ENCODE assay signal across 8 mouse cellular contexts in the genomic region with DNA sequence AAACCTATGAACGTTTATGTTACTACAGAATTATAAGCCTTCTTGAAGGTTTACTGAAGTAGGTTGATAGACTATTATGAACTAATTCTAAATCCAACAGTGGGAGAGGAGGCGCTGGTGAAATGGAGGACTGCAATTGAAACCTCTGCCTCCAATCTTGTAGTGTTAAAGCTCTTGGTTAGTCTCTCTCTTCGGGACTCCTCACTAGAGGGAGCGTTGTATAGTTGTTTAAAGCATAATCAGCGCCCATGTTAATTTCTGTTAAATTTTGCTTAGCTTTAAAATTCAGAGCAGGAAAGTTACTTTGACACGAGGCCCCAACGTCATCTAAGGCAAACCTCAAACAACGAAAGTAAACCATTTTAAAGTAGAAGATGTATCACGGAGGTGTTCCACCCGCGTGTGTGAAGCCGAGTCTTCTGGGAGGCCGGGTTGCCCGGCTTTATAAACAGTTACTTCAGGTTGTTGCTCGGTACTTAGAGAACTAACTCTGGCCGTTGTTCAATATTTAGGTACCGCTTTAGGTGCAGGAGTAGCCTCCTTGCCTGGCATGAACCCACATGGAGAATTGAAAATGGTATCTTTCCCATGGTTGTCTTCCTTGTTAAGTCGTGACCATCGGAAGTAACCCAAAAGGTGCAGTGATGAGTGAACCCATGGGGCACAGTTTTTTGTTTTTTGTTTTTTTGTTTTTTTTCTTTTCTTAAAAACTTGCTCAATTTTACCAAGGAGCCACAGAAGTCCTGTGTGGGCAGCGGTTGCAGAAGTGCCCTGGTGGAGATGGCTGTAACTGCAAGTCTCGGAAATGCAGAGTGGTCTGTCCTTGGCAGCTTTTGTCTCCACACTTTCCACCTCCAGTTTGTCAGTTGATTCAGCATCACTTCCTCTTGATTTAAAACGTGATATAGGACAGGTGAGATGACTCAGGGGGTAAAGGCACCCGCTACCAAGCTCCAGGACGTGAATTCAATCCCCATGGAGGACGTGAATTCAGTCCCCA. TPM values are rescaled to one million over a fixed set of nuclear protein-coding genes. Genes with fewer than 3 reads are reported as not detected.
DNase-seq lines count a peak whose midpoint lies in the region; ATAC-seq and TF ChIP-seq lines count a peak whose summit lies in the region.

No protein-coding gene starts in this region.

- no peaks in the 10 kb centered on the region for H3K27me3 ChIP-seq in heart, embryonic 13.5 days (replicated peaks)
- no peaks in the 10 kb centered on the region for H3K27me3 ChIP-seq in forebrain, embryonic 16.5 days (replicated peaks; ENCODE audit: control insufficient read depth, insufficient read depth, low read length)
- peaks cover 4% of the 10 kb centered on the region for H3K27me3 ChIP-seq in liver, embryonic 14.5 days (ENCODE audit: control insufficient read depth, insufficient read depth, low read length)

- H3K4me2 ChIP-seq in heart, embryonic 13.5 days, result peak overlapping the region; percentile 80
- peak overlapping the region; percentile 88 for H3K4me2 ChIP-seq in forebrain, embryonic 16.5 days (ENCODE audit: low read length)
- H3K4me2 ChIP-seq in liver, embryonic 14.5 days (ENCODE audit: low read depth), result peak overlapping the region; percentile 18

- H3K4me3 ChIP-seq in heart, embryonic 13.5 days, result peak overlapping the region; percentile 80
- no peak overlapping the region for H3K4me3 ChIP-seq in forebrain, embryonic 16.5 days (replicated peaks; ENCODE audit: low read length)
- 0 out of 4 replicates have a peak overlapping the region, but pooled peaks of 1 of the 2 experiments have one; percentile 1 for H3K4me3 ChIP-seq in liver, embryonic 14.5 days (ENCODE audit: insufficient read depth in 1 of 2, low read depth in 2 of 2, low read length in 2 of 2)

- H3K9me3 ChIP-seq in heart, embryonic 13.5 days, result 0 out of 2 replicates have a peak, but pooled peaks cover under 1% of the 10 kb centered on the region
- H3K9me3 ChIP-seq in forebrain, embryonic 16.5 days (ENCODE audit: control insufficient read depth, low read length), result no peaks in the 10 kb centered on the region
- no peaks in the 10 kb centered on the region for H3K9me3 ChIP-seq in liver, embryonic 14.5 days (ENCODE audit: control insufficient read depth, low read length)

- H3K36me3 ChIP-seq in heart, embryonic 13.5 days, result 0 out of 2 replicates have a peak, but pooled peaks cover 2% of the 10 kb centered on the region
- H3K36me3 ChIP-seq in forebrain, embryonic 16.5 days (ENCODE audit: control insufficient read depth, insufficient read depth), result no peaks in the 10 kb centered on the region
- no peaks in the 10 kb centered on the region for H3K36me3 ChIP-seq in liver, embryonic 14.5 days (replicated peaks; ENCODE audit: control insufficient read depth, insufficient read depth, low read depth)

- no peak for ATAC-seq in heart, embryonic 13.5 days (ENCODE audit: extremely low read depth, insufficient number of reproducible peaks, low FRiP score, low TSS enrichment)
- no peak for ATAC-seq in forebrain, embryonic 16.5 days
- ATAC-seq in liver, embryonic 14.5 days (ENCODE audit: insufficient read depth), result no peak

- peak; percentile 66 for TF ChIP-seq CTCF in liver, embryonic 14.5 days (IDR thresholded peaks at IDR 0.05; ENCODE audit: low read depth)

- 76% methylated on average over 25 of the region's 25 CpGs for WGBS in heart, embryonic 13.5 days
- WGBS in forebrain, embryonic 16.5 days, result 79% methylated on average over 25 of the region's 25 CpGs
- 59% methylated on average over 25 of the region's 25 CpGs for WGBS in liver, embryonic 14.5 days (ENCODE audit: insufficient replicate concordance)

- no peak overlapping the region for H3K27ac ChIP-seq in heart, embryonic 13.5 days (replicated peaks)
- no peak overlapping the region for H3K27ac ChIP-seq in forebrain, embryonic 16.5 days (ENCODE audit: low read length)
- H3K27ac ChIP-seq in liver, embryonic 14.5 days, result no peak overlapping the region

- no peak for TF ChIP-seq EP300 in liver, embryonic 14.5 days (IDR thresholded peaks at IDR 0.05; ENCODE audit: low read depth)

- intact Hi-C loops in gastrocnemius, postnatal 36 days (cut with DNase I), result loop anchor here (5.0 kb wide), 2 partner anchors 45 to 115 kb away; no protein-coding TSS in a partner anchor

- H3K9ac ChIP-seq in heart, embryonic 13.5 days, result peak overlapping the region; percentile 94
- H3K9ac ChIP-seq in forebrain, embryonic 16.5 days (replicated peaks; ENCODE audit: low read depth, low read length), result no peak overlapping the region; the same call in 1 of the 2 replicates
- no peak overlapping the region for H3K9ac ChIP-seq in liver, embryonic 14.5 days (replicated peaks)

- H3K4me1 ChIP-seq in heart, embryonic 13.5 days, result peaks cover 61% of the 10 kb centered on the region
- H3K4me1 ChIP-seq in forebrain, embryonic 16.5 days (replicated peaks; ENCODE audit: control insufficient read depth, insufficient read depth, low read length), result peaks cover 35% of the 10 kb centered on the region
- peaks cover 10 to 22% of the 10 kb centered on the region in 2 experiments for H3K4me1 ChIP-seq in liver, embryonic 14.5 days (replicated peaks; ENCODE audit: control insufficient read depth in 2 of 2, insufficient read depth in 2 of 2, low read length in 1 of 2)

- no peak for DNase-seq in heart, adult 8-10 months (ENCODE audit: low spot score)
- DNase-seq in MN1 (ENCODE audit: low spot score), result peak; percentile 38
- DNase-seq in liver, embryonic 14.5 days (ENCODE audit: low read depth in 3 of 3, low spot score in 3 of 3), result no peak
- peak; percentile 52 for DNase-seq in retina, postnatal 1 day
- DNase-seq in frontal cortex, adult 2 months (ENCODE audit: extremely low spot score in 1 of 2, low spot score in 1 of 2), result no peak
- DNase-seq in gastrocnemius, postnatal 36 days, result no peak

RNA-seq across cellular contexts. Expression of gene Ano6, which starts 1.9 kb away (rescaled TPM):
- polyA plus RNA-seq in heart, embryonic 13.5 days (2015; fragmentation: Nextera tagmentation; extraction: Ambion mirVana), result 28.8 and 31.0 TPM in 2 replicates
- total RNA-seq in heart, adult 8-10 months (2022), result 10 to 100 TPM; 17.7 to 21.2 (median 19.1) TPM
- 22.7 and 24.6 TPM in 2 replicates for polyA plus RNA-seq in forebrain, embryonic 16.5 days (2015; fragmentation: Nextera tagmentation; extraction: Ambion mirVana)
- 3.7 and 4.7 TPM in 2 replicates for polyA plus RNA-seq in liver, embryonic 14.5 days (2012; rRNA removed)
- polyA plus RNA-seq in liver, embryonic 14.5 days (2014; fragmentation: Nextera tagmentation; extraction: Ambion mirVana), result 6.3 and 9.0 TPM in 2 replicates
- 23.8 and 27.7 TPM in 2 replicates for polyA plus RNA-seq in frontal cortex, adult 2 months (2012; rRNA removed)
- total RNA-seq in gastrocnemius, postnatal 36 days (2021), result 10 to 100 TPM; 36.1 to 37.1 TPM

Comparison
In these comparisons a context has a peak if more than half of its experiments do, and no peak if none do; other contexts are left out.
1. H3K4me2 ChIP-seq: peak in every context shown above with its lines; median percentile 88 in forebrain, embryonic 16.5 days; 80 in heart, embryonic 13.5 days; 18 in liver, embryonic 14.5 days.
2. DNase-seq: peak in MN1 (single experiment) and retina, postnatal 1 day (single experiment); none in heart, adult 8-10 months (single experiment), liver, embryonic 14.5 days (0 of 3), frontal cortex, adult 2 months (0 of 2) and gastrocnemius, postnatal 36 days (0 of 2).